Mouse (Mus musculus) layer of hippocampus, postnatal 36 days (tissue): Measurements from ENCODE around the gene Gpr183. TPM values are rescaled to one million over a fixed set of nuclear protein-coding genes. Genes with fewer than 3 reads are reported as not detected.

Experiments used
- total RNA-seq, 2 experiments: library from RNA; stranded (reverse); gene quantifications; 2 replicates each; pipeline ENCODE4 v1.2.3; 2021

Gene Gpr183
- total RNA-seq, 2 experiments from 2014 or later, result 0.77 to 0.81 TPM

Other genes starting within 250 kb of the Gpr183 start
- gene Dock9, start 167.4 kb downstream of the Gpr183 start, total RNA-seq, result 100 to 1,000 TPM; 202 to 212 TPM
- 10 to 100 TPM; 47.8 to 48.9 TPM for gene Ubac2, start 86.6 kb downstream of the Gpr183 start, total RNA-seq
- gene Gpr18, start 49.4 kb downstream of the Gpr183 start, total RNA-seq, result not detected
- gene Timm8a2, start 69.5 kb upstream of the Gpr183 start, total RNA-seq, result under 1 TPM in 1 of 2 experiments, not detected in 1; 0.40 TPM
- gene Tm9sf2, start 141.8 kb upstream of the Gpr183 start, total RNA-seq, result 100 to 1,000 TPM; 103 to 111 TPM
- 10 to 100 TPM; 24.1 to 29.9 TPM for gene Clybl, start 216.5 kb upstream of the Gpr183 start, total RNA-seq